Mouse (Mus musculus) myocyte (in vitro differentiated cells): ENCODE measurements around the gene Inpp4b. TPM values are rescaled to one million over a fixed set of nuclear protein-coding genes. Genes with fewer than 3 reads are reported as not detected.

Experiments used
- H3K27me3 ChIP-seq: one replicate; pipeline ENCODE4 v1.6.1; 2011; ENCODE audit not compliant: control insufficient read depth, insufficient read depth, insufficient read length
- H3K36me3 ChIP-seq: one replicate; pipeline ENCODE4 v1.6.1; 2011; ENCODE audit not compliant: control insufficient read depth, insufficient read depth
- H3K4me2 ChIP-seq: one replicate; pipeline ENCODE4 v1.6.1; 2011; ENCODE audit warnings: low read depth, control low read depth
- H3K4me3 ChIP-seq: one replicate; pipeline ENCODE4 v1.5.1; 2011; ENCODE audit warnings: mild to moderate bottlenecking, control low read depth, moderate library complexity
- H3K79me2 ChIP-seq: one replicate; pipeline ENCODE4 v1.6.1; 2011; ENCODE audit not compliant: control insufficient read depth, insufficient read depth
- H3ac ChIP-seq: one replicate; pipeline ENCODE4 v1.6.1; 2011; ENCODE audit not compliant: control insufficient read depth, insufficient read length
- CEBPB ChIP-seq: IDR thresholded peaks from 2 replicates; pipeline ENCODE4 v1.6.1; 2011; ENCODE audit warnings: mild to moderate bottlenecking, moderate library complexity; ENCODE audit not compliant: poor library complexity, insufficient read depth, severe bottlenecking
- E2F4 ChIP-seq: IDR thresholded peaks from one replicate; pipeline ENCODE4 v1.6.1; 2011; ENCODE audit warnings: mild to moderate bottlenecking, control low read depth, moderate library complexity; ENCODE audit not compliant: insufficient read depth
- MAX ChIP-seq: IDR thresholded peaks from one replicate; pipeline ENCODE4 v1.6.1; 2011; ENCODE audit warnings: low read depth, mild to moderate bottlenecking, control low read depth
- MYOD1 ChIP-seq, 3 experiments: IDR thresholded peaks; one replicate each; pipeline ENCODE4 v1.6.1; 2011; ENCODE audit warnings: control low read depth in 2 of 3, low read depth in 2 of 3, mild to moderate bottlenecking in 2 of 3, moderate library complexity in 1 of 3; ENCODE audit not compliant: insufficient read length in 2 of 3, control insufficient read depth in 1 of 3
- MYOG ChIP-seq, 3 experiments: IDR thresholded peaks; one replicate each; pipeline ENCODE4 v1.6.1; 2011; ENCODE audit warnings: control low read depth in 2 of 3, low read depth in 2 of 3, mild to moderate bottlenecking in 2 of 3; ENCODE audit not compliant: insufficient read length in 2 of 3, control insufficient read depth in 1 of 3, insufficient read depth in 1 of 3
- POLR2A ChIP-seq: IDR thresholded peaks from one replicate; pipeline ENCODE4 v1.6.1; 2011; ENCODE audit warnings: low read depth, mild to moderate bottlenecking, control low read depth, moderate library complexity; ENCODE audit not compliant: insufficient read length
- POLR2AphosphoS2 ChIP-seq: IDR thresholded peaks from one replicate; pipeline ENCODE4 v1.6.1; 2011; ENCODE audit warnings: low read depth, control low read depth; ENCODE audit not compliant: insufficient read length
- REST ChIP-seq: IDR thresholded peaks from one replicate; pipeline ENCODE4 v1.6.1; 2011; ENCODE audit warnings: mild to moderate bottlenecking, control low read depth, moderate library complexity; ENCODE audit not compliant: insufficient read depth, insufficient read length
- SRF ChIP-seq: IDR thresholded peaks from one replicate; pipeline ENCODE4 v1.6.1; 2011; ENCODE audit warnings: low read depth; ENCODE audit not compliant: control insufficient read depth, insufficient read length
- TCF12 ChIP-seq: IDR thresholded peaks from one replicate; pipeline ENCODE4 v1.6.1; 2011; ENCODE audit warnings: mild to moderate bottlenecking, control low read depth; ENCODE audit not compliant: poor library complexity, insufficient read depth, severe bottlenecking
- TCF3 ChIP-seq: IDR thresholded peaks from one replicate; pipeline ENCODE4 v1.6.1; 2011; ENCODE audit warnings: low read depth, control low read depth; ENCODE audit not compliant: insufficient read length
- USF1 ChIP-seq: IDR thresholded peaks from one replicate; pipeline ENCODE4 v1.6.1; 2011; ENCODE audit warnings: low read depth, mild to moderate bottlenecking, control low read depth, moderate library complexity
- polyA plus RNA-seq: library from polyadenylated mRNA; unstranded; fragments of >200 nt; fragmentation: generic; extraction: Trizol; gene quantifications from one replicate; pipeline ENCODE4 v1.2.1, GENCODE M21; 2012; ENCODE audit warnings: missing spikeins

Inpp4b gene
- polyA plus RNA-seq, 1 experiment: 5.6 TPM

DNA sequence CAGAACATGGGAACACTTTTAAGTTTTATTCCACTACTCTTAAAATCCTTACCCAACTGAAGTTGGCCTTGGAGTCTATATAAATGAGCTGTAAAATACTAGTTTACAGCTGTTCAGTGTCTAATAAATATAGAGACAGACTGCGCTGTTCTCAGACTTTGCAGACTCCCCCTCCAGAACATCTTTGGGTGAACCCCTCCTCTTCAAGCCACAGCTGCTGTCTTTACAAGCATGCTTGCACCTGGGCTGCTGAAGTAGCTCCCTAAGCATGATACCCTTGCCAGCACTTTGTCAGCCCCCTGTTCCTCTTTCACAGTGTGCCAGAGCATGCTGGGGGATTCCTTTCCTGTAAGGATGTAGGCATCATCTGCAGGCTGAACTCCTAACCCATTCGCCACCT lies 272.2 kb downstream of the Inpp4b start:
- Histone ChIP-seq H3K27me3 (no peaks in the 10 kb centered on the region), H3K36me3 (no peaks in the 10 kb centered on the region), H3ac (no peak overlapping the region), H3K4me2 (no peak overlapping the region), H3K4me3 (no peak overlapping the region), H3K79me2 (no peaks in the 10 kb centered on the region)
- TF ChIP-seq E2F4 (no peak), REST (no peak), MAX (no peak), POLR2AphosphoS2 (no peak), USF1 (no peak), TCF3 (no peak), CEBPB (no peak), SRF (no peak), POLR2A (no peak), TCF12 (no peak), MYOG (IDR thresholded peaks at IDR 0.05; ENCODE audit: control insufficient read depth in 1 of 3, insufficient read depth in 1 of 3, insufficient read length in 2 of 3, low read depth in 2 of 3) (no peak), MYOD1 (IDR thresholded peaks at IDR 0.05; ENCODE audit: control insufficient read depth in 1 of 3, insufficient read length in 2 of 3, low read depth in 2 of 3) (no peak)

DNA sequence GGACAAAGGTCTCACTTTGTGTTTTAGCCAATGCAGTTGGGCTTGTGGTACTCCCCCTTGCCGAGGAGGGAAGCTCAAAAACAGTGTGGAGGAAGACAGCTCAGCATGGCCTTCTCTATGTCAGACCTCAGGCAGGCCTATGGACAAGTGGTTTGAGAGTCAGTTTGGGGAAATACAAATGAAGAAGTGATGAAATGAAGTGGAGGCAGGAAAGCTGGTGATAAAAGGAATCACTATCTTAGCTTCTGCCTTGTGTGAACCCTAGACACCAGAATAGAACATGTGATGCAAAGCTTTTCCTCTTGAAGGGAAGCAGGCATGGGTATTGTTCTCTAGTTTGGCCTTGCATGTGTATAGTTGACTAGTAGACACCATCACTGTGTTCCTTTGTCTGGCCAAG lies 273.2 kb downstream of the Inpp4b start:
- H3K27me3 ChIP-seq: no peaks in the 10 kb centered on the region
- H3K36me3 ChIP-seq: no peaks in the 10 kb centered on the region
- no peak overlapping the region for H3ac ChIP-seq
- no peaks in the 10 kb centered on the region for H3K79me2 ChIP-seq
- no peak for TF ChIP-seq TCF12
- TF ChIP-seq CEBPB: no peak
- TF ChIP-seq POLR2AphosphoS2: no peak
- no peak for TF ChIP-seq MAX
- TF ChIP-seq MYOD1 (IDR thresholded peaks at IDR 0.05; ENCODE audit: control insufficient read depth in 1 of 3, insufficient read length in 2 of 3, low read depth in 2 of 3): no peak
- no peak for TF ChIP-seq SRF
- no peak for TF ChIP-seq POLR2A
- TF ChIP-seq E2F4: no peak
- TF ChIP-seq USF1: no peak
- no peak for TF ChIP-seq MYOG (IDR thresholded peaks at IDR 0.05; ENCODE audit: control insufficient read depth in 1 of 3, insufficient read depth in 1 of 3, insufficient read length in 2 of 3, low read depth in 2 of 3)
- no peak for TF ChIP-seq REST
- TF ChIP-seq TCF3: no peak
- H3K4me2 ChIP-seq: no peak overlapping the region
- H3K4me3 ChIP-seq: no peak overlapping the region

DNA sequence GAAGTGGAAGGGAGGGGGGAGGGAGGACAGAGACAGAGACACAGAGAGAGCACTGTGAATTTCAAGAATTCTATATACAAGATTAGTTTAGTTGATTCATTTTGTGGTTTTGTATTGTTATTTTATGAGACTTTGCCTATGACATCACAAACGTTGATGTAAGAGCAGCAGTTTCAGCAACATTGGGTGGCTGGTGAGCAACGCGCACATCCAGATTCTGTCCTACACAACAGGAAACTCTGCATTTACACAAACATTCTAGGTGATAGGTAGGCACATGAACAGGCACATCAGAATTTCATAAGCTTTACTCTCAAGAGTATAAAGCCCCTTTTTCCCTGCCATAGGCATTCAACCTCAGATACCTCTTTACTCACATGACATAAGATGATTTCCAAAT lies 276.6 kb downstream of the Inpp4b start:
- Histone ChIP-seq H3K4me3 (no peak overlapping the region), H3K36me3 (no peaks in the 10 kb centered on the region), H3K4me2 (no peak overlapping the region), H3K27me3 (no peaks in the 10 kb centered on the region), H3K79me2 (no peaks in the 10 kb centered on the region), H3ac (no peak overlapping the region)
- TF ChIP-seq TCF3 (no peak), POLR2A (no peak), E2F4 (no peak), MAX (no peak), CEBPB (no peak), REST (no peak), MYOD1 (IDR thresholded peaks at IDR 0.05; ENCODE audit: control insufficient read depth in 1 of 3, insufficient read length in 2 of 3, low read depth in 2 of 3) (no peak), TCF12 (no peak)

DNA sequence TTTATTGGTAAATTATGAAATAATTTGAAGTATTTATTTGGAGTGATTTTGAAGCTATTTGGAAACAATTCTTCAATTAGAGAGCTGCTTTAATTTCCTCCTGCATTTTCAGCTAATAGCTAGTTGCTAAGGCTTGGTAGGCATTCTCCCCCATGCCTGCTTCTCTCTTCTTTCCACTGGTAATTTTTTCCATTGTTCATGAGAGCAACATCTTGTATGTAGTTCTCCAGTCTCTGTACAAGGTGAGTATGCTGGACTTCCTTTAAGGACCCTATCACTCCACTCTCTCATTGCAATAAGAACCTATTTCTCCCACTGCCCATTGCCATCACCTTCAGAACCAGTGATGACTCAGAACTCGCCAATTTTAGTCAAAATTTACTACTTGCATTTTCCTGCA lies 292.7 kb downstream of the Inpp4b start:
- Histone ChIP-seq H3K27me3 (no peaks in the 10 kb centered on the region), H3K4me3 (no peak overlapping the region), H3K79me2 (no peaks in the 10 kb centered on the region), H3K36me3 (no peaks in the 10 kb centered on the region), H3K4me2 (no peak overlapping the region), H3ac (no peak overlapping the region)
- no peak for TF ChIP-seq MYOD1 (IDR thresholded peaks at IDR 0.05; ENCODE audit: control insufficient read depth in 1 of 3, insufficient read length in 2 of 3, low read depth in 2 of 3)
- TF ChIP-seq CEBPB: no peak
- TF ChIP-seq SRF: no peak
- no peak for TF ChIP-seq MYOG (IDR thresholded peaks at IDR 0.05; ENCODE audit: control insufficient read depth in 1 of 3, insufficient read depth in 1 of 3, insufficient read length in 2 of 3, low read depth in 2 of 3)
- TF ChIP-seq POLR2A: no peak
- no peak for TF ChIP-seq TCF12
- no peak for TF ChIP-seq POLR2AphosphoS2
- no peak for TF ChIP-seq MAX
- TF ChIP-seq USF1: no peak
- no peak for TF ChIP-seq TCF3
- TF ChIP-seq REST: no peak
- TF ChIP-seq E2F4: no peak
